Mouse (Mus musculus): Measurements from ENCODE around the gene Slc9a9.

DNA sequence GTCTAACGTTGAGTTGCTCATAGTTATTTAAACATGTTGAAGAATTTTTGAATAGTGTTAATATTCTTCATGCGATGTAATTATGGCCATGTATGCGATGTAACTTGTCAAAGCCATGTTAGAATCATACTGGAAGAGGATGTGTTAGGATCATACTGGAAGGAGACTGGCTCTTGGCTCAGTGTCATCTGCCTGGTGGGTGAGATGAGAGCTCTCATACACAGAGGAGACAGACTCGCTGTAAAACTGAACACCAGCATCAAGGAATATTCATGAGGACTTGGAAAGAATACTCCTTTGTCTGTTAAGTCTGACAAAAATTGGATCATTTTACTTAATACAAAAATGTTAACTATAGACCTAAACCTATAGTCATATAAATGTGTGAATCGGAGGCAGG is 55.4 kb downstream of the Slc9a9 start:
- no peak for TF ChIP-seq CTCF (IDR thresholded peaks at IDR 0.05; ENCODE audit: low read depth, low read length)
- TF ChIP-seq POLR2A (IDR thresholded peaks at IDR 0.05; ENCODE audit: borderline replicate concordance, low read depth, low read length), result no peak
